Mouse (Mus musculus) thymus, postnatal 0 days (tissue): ENCODE measurements around the gene Npas1. TPM values are rescaled to one million over a fixed set of nuclear protein-coding genes. Genes with fewer than 3 reads are reported as not detected.

Source experiments
- DNase-seq: peaks from one replicate; pipeline ENCODE4 v3.0.0-alpha.2; 2015; ENCODE audit warnings: low spot score
- polyA plus RNA-seq: library from polyadenylated mRNA; unstranded; fragments of >200 nt; fragmentation: Nextera tagmentation; extraction: Ambion mirVana; gene quantifications from 2 replicates; pipeline ENCODE4 v1.2.1, GENCODE M21; 2015

The Npas1 gene
- polyA plus RNA-seq, 1 experiment from 2014 or later, result 0.52 TPM

- DNase-seq, result no peak
Observed at GRCm38 (mm10) chr7:16472116-16472709, 5.3 kb downstream of the Npas1 start.

- no peak for DNase-seq
Observed at GRCm38 (mm10) chr7:16471549-16471948, 6.0 kb downstream of the Npas1 start.

- DNase-seq, result no peak
Observed at GRCm38 (mm10) chr7:16468115-16468514, 9.4 kb downstream of the Npas1 start.

GRCm38 (mm10) chr7:16466565-16466964, 11.0 kb downstream of the Npas1 start:
- DNase-seq, result peak; percentile 52

GRCm38 (mm10) chr7:16465568-16465967, 12.0 kb downstream of the Npas1 start:
- no peak for DNase-seq

GRCm38 (mm10) chr7:16465160-16465559, 12.4 kb downstream of the Npas1 start:
- peak; percentile 66 for DNase-seq

DNA sequence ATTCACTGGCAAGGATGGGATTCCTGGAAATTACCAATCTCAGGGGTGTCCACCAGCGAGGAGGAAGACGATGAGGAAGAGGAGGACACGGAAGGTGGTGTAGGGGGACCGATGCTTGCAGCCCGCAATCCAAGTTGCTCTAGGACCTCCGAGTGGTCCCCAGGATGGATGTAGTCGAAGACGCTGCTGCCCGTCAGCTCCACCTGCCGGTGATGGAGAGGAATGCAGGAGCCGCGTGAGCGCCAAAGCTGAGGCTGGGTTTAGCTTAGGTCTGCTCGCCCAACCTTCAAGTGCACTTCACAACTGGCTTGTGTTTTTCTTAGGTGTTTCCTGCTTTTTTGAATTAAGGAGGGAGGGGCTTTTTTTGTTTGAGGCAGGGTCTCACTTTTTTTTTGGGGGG, 14.3 kb downstream of the Npas1 start:
- DNase-seq, result peak; percentile 86

- DNase-seq, result no peak
Observed at GRCm38 (mm10) chr7:16461705-16462104, 15.8 kb downstream of the Npas1 start.

- no peak for DNase-seq
Observed at GRCm38 (mm10) chr7:16461151-16461550, 16.4 kb downstream of the Npas1 start.

- DNase-seq, result no peak
Observed at GRCm38 (mm10) chr7:16460566-16460965, 17.0 kb downstream of the Npas1 start.

DNA sequence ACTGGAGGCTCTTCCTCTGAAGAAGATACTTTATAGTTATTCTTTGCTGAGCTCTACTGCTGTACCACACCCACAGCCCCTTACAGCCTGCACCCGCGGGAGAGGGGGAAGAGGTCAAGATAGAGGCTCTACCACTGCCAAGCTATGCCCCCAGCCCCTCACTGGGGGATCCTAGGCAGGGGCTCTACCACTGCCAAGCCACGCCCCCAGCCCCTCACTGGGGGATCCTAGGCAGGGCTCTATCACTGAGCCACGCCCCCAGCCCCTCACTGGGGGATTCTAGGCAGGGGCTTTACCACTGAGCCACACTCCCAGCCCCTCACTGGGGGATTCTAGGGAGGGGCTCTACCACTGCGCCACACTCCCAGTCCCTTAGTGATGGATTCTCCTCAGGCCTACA, 21.2 kb downstream of the Npas1 start:
- DNase-seq, result no peak

GRCm38 (mm10) chr7:16455016-16455415, 22.5 kb downstream of the Npas1 start:
- no peak for DNase-seq

DNA sequence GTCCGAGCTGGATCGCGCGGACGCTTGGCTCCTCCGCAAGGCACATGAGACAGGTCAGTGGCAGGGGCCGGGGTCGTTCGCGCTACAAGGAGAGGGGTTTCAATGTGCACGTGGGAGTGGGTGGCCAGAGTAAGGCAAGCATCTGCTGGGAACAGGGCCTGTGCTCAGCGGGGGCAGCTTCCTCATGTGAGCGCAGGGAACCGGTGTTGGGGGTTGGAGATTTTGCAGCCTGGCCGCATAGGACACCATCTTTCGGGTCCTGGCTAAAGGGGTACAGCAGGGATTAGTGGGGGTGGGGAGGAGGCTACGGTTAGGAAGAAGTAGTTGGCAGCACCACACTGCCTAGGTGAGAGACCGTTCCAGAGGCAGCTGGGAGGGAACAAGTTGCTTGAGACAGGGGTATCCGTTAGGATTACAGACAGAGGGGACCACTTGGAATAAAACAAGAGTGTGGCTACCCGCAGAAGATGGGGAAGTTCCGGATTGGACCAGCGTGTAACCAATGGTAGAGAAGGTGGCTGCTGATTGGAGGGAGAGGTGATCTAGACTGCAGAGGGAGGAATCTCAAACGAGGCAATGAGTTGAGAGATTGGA, 24.3 kb downstream of the Npas1 start:
- peak; percentile 65 for DNase-seq

GRCm38 (mm10) chr7:16452587-16453073, 24.9 kb downstream of the Npas1 start, which contains the start of gene Tmem160:
Gene Tmem160 (plus strand): TSS chr7:16452779.
- peak; percentile 95 for DNase-seq

- no peak for DNase-seq
Observed at GRCm38 (mm10) chr7:16451656-16452055, 25.9 kb downstream of the Npas1 start.

GRCm38 (mm10) chr7:16441241-16441640, 36.3 kb downstream of the Npas1 start:
- peak; percentile 52 for DNase-seq

- DNase-seq, result no peak
Observed at GRCm38 (mm10) chr7:16435088-16435487, 42.4 kb downstream of the Npas1 start.

DNA sequence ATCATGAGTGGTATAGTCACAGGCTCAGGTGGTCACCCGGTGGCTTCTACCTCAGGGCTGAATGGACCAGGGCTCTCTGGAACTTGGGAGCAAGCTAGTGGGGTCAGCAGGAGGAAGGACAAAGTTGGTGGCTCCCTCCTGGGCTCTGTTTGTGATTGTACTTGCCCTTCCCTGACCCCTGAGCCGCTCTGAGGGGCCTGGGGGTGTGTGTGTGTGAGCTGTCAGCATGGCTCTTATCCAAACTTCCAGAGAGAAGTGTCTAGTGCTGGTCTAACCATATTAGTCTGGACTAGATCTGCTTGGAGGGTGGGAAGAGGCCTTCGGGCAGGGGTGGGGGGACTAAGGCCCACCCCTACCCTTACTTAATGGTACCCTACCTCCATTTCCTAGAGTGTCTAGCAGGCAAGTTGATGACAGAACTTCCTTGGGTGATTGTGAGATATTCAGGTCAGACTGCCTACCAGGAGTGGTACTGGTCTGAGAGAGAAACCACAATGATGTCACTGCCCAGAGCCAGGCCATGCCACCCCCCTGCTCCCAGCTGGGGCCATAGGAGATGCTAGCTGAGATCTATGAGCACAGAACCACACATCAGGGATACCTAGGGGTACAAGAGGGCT, 44.1 kb downstream of the Npas1 start:
- DNase-seq, result no peak

DNA sequence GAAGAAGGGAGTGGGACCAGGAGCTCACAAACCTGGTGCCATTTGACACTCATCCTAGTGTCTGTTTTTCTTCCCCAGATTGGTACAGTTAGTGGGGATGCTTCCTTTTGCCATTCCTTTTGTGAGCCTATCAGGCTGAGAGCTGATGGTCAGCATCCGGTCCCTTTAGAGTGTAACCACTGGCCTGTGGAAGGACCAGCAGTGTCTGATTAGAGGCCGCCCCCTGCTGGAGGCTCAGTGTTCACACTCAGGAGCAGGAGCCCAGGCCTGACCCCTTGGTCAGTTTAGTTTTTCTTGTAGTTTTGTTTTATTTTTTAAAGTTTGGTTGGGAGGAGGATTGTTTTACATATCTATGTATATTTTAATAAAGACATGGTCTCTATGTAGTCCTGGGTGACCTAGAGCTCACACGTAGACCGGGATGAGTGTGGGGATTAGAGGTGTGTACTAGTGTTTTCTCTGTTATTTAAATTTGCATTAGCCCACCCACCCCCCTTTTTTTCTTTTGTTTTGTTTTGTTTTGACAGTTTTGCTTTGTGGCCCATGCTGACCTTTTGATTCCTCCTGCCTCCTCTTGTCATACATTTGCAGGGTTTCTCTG, 51.3 kb downstream of the Npas1 start:
- peak; percentile 37 for DNase-seq

- no peak for DNase-seq
Observed at GRCm38 (mm10) chr7:16425721-16426120, 51.8 kb downstream of the Npas1 start.

- no peak for DNase-seq
Observed at GRCm38 (mm10) chr7:16423731-16424130, 53.8 kb downstream of the Npas1 start.

DNA sequence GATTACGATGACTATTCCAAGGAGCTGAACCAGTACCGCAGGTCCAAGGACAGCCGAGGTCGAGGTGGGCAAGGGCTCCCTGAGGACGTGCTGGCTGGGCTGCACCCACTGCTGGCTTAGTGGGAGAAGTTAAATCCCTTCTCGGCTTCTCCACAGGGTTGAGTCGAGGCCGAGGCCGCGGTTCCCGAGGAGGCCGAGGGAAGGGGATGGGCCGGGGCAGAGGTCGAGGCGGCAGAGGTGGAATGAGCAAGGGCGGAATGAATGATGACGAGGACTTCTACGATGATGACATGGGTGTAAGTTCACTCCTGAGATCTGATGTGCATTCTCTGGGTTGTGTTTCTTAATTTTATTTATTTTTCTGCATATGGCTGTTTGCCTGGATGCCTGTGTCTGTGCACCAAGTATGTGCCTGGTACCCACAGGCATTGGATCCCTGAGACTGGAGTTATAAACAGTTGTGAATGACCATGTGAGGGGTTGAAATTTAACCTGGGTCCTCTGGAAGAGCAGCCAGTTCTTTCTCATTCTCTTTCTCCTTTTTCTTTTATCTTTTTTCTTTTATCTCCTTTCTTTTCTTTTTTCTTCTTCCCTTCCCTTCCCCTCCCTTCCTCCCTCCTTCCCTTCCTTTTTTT, 55.2 kb downstream of the Npas1 start:
- no peak for DNase-seq
